Mouse (Mus musculus): ENCODE measurements around the gene Acer3.

DNA sequence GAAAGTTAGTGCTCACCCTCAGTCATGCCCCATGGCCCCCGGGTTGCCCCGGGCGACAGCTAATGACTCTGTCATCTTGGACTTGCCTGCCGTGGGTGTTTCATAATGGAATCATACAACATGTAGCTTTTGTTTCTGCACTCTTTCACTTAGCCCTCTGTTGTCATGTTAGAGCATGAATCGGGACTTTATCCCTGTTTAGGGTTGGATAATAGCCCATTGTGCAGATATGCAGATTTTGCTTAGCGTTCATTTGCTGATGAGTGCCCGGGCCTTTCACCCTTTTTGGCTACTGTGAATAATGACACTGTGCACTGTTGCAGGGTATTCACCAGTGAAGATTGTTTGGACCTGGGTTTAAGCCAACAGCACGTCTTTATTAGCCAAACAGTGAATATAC, 134.4 kb downstream of the Acer3 start:
- TF ChIP-seq CTCF (IDR thresholded peaks at IDR 0.05; ENCODE audit: insufficient read depth, low read length), result no peak
- no peak for TF ChIP-seq POLR2A (IDR thresholded peaks at IDR 0.05; ENCODE audit: borderline replicate concordance, extremely low read depth, low read depth, low read length)
